Mouse (Mus musculus): ENCODE measurements around the gene Lypd6.

Lypd6 gene

GRCm38 (mm10) chr2:50066246-50066967, at the start of gene Lypd6:
Lypd6 (plus strand) TSS chr2:50066429.
- DNase-seq (ENCODE audit: low read depth): no peak

- DNase-seq (ENCODE audit: low read depth): no peak
These were observed 46.8 kb upstream of the Lypd6 start for GRCm38 (mm10) chr2:50019477-50019876.

- no peak for DNase-seq (ENCODE audit: low read depth)
These were observed 40.7 kb upstream of the Lypd6 start for GRCm38 (mm10) chr2:50025549-50025948.

GRCm38 (mm10) chr2:50028930-50029329, 37.3 kb upstream of the Lypd6 start:
- DNase-seq (ENCODE audit: low read depth): no peak

- no peak for DNase-seq (ENCODE audit: low read depth)
These were observed 21.9 kb upstream of the Lypd6 start for GRCm38 (mm10) chr2:50044170-50044870.

DNA sequence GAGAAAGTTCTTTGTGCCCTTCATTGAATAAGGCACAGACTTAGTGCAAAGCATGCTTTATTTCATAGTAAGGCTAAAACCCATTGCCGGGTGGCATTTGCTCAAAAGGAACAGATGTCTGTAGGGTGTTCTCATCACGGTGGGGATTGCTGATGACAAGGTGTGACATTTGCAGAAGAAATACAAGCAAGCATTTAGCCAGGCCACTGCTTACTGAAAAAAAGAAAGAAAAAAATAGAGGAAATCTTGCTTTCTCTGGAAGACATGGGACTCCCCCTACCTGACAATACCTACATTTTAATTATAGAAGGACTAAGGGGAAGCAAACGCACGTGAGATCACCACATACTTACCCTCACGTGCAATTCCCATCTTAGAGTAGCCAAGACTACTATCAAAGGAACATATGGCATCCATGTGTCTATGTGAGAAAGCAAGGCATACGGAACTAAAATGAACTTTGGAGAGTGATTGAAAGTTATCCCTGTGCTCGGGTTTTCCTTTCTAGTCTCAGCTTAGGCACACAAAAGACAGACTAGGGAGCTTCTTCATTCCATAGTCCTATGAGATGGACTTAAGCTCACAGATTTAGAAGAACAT, 21.3 kb upstream of the Lypd6 start:
- DNase-seq (ENCODE audit: low read depth): no peak

DNA sequence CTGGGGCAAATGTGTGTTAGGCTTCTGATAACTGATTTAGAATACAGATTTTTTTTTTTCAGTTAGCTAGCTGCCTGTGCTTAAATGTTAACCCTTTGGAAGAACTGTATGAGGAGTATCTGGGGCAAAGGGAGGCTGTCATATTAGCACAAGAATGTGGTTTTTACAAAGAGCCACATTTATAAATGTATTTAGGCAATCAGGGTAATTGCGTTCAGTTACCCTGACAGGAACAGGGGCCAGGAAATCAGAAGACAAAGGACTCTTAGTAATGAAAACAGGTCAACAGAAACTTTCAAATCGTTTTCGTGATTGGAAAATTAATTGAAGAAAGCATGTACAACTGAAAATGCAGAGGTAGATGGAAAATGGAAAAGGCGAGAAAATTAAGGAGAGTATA, 20.4 kb upstream of the Lypd6 start:
- DNase-seq (ENCODE audit: low read depth): no peak

DNA sequence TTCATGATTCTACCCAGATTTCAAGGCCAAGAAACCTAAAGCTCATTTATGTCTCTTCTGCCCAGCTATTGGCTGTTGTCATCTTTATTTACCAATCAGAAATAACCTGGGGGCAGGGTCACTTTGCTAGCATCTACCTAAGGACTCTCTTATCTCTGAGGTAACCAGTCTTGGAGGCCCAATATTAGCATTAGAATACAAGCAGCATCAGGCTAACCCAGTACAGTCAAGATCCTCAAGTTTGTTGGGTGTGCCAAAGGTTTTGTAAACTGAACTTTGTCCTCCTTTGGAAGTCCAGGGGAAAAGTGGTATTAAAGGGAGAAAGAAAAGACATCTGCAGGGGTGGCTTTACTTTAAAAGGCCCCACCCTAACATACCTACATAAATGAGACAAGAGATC, 17.8 kb upstream of the Lypd6 start:
- no peak for DNase-seq (ENCODE audit: low read depth)

GRCm38 (mm10) chr2:50053893-50054292, 12.3 kb upstream of the Lypd6 start:
- DNase-seq (ENCODE audit: low read depth): no peak

GRCm38 (mm10) chr2:50065902-50066245, 355 bp upstream of the Lypd6 start:
- no peak for DNase-seq (ENCODE audit: low read depth)

DNA sequence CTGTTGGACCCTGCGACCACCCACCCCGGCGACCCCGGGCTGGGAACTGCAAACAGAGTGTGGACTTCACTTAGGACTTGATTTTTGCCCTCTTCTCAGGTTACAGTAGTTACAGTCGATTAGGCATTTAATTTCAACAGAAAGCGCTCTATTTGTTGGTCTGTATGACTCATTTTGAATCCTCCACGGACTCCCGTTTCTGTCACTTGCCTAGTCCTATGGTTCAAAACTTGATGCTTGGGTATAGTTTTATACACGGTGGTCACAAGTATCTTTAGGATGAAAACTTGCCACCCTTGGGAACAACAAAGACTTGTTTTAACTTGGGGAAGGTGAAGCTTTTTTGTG, 713 bp downstream of the Lypd6 start:
- DNase-seq (ENCODE audit: low read depth): no peak

- no peak for DNase-seq (ENCODE audit: low read depth)
These were observed 3.5 kb downstream of the Lypd6 start for GRCm38 (mm10) chr2:50069571-50070295.

DNA sequence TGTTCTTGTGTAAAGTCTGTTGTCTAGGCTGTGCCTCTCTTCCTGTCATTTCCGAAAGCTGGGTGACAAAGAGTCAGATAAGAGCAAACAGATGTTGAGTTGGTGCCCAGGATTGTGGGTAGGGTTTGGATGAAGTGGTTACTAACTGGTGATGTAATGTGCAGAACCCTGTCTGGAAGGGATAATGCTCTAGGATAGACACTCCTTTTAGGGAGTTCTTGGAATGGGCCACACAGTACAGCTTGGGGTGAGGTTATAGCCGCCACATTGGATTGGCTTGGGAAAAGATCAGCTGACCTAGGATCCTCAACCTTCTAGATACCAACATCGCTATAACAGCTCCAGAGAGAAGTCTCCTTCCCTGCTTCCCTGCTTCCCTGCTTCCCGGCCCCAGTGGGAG, 5.9 kb downstream of the Lypd6 start:
- DNase-seq (ENCODE audit: low read depth): no peak

DNA sequence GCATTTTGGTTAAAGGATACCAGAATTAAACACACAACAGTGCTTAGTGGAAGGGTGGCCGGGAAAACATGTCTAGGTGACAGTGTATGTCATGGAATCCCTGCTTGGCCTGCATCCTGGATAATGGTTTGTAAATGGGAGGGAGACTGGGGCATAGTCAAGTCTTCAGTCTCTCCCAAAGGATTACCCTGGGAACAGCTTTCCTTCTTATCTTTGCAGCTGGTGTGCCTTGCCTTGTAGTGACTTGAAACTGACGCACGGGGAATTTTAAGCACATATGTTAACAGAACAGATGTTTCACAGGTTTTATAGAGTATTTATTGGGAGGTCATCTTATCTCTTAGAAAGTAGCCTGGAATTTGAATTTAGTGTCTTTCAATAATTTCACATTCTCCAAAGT, 18.5 kb downstream of the Lypd6 start:
- no peak for DNase-seq (ENCODE audit: low read depth)

- no peak for DNase-seq (ENCODE audit: low read depth)
These were observed 21.5 kb downstream of the Lypd6 start for GRCm38 (mm10) chr2:50087761-50088160.

DNA sequence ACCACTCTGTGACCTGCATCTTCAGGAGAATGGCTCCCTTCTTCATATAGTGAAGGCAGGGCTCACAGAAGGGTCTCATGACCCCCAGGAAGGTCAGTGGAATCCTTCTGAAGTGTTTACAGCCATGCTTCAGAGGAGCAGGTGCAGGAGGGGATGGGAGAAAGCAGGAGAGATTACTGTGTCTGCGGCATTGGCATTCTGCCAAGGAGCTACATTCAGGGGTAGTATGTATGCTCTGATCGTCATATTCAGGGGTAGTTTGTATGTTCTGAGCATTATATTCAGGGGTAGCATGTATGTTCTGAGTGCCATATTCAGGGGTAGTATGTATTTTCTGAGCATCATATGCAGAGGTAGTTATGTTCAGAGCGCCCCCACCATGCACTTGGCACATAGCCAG, 30.1 kb downstream of the Lypd6 start:
- DNase-seq (ENCODE audit: low read depth): no peak

GRCm38 (mm10) chr2:50100364-50101151, 34.3 kb downstream of the Lypd6 start:
- DNase-seq (ENCODE audit: low read depth): no peak

DNA sequence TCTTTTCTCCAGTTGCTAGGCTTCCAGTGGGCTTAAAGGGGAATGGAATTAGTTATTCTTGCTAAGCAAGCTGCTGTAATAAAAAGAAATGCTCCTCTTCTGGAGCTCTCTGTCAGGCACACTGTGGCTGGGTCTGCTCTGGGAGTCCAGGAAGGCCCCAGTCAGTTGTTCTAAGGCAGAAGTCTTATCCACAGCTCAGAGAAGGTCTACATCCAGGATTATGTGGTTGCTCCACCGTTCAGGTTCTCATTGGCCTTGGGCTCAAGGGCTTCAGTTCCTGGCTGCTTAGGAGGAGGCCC, 34.9 kb downstream of the Lypd6 start:
- no peak for DNase-seq (ENCODE audit: low read depth)

- no peak for DNase-seq (ENCODE audit: low read depth)
These were observed 37.7 kb downstream of the Lypd6 start for GRCm38 (mm10) chr2:50103850-50104503.

DNA sequence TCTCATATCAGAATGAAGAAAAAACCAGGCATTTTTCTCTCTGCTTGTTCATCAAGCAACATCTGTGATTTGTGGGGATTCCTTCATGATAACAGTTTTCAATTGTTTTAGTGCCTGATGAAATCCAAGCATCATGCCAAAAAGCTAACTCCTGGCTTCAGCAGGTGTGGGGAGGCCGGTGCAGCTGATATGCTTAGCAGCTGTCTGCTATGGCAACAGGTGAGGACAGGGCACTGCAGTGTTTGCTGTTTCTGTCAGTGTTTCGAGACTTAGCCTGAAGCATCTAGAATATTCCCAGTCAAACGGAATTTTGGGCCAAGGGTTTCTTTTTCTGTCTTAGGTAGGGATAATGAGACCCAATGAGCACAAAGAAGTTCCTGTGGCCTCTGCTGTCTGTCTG, 39.4 kb downstream of the Lypd6 start:
- no peak for DNase-seq (ENCODE audit: low read depth)

DNA sequence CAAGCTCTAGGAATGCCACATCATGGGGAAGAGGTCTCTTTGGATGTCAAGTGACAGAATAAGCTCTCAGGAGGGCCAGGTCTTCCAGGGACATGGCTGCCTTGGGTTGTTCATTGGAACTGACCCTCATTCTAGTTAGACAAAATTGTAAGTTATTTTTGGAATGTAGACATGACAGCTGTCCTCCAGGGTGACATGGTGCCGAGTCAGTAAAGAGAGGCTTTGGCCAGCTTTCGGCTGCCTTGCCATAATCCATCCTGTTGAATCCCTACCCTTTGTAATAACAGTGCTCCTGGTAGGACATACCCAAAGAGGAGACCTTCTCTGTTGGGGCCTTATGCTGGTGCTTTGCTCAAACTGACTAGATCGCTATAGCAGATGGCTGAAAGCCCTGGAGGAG, 39.8 kb downstream of the Lypd6 start:
- no peak for DNase-seq (ENCODE audit: low read depth)

DNA sequence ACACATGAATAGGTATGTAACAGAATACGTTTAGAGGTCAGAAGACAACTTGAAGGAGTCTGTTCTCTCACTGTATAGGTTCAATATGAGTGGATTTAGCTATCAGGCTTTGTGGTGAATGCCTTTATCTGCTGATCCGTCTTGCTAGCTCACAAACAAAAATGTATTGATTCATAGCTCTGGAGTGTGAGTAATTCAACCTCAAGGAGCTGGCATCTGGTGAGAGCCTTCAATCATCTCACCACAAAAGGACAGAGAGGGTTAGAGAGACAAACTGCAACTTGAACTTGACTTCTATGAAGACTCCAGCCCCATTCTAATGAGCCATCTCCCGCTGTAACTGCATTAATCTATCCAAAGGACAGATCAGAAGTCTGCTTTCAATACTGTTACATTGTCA, 40.6 kb downstream of the Lypd6 start:
- DNase-seq (ENCODE audit: low read depth): no peak

Data from c-Kit-positive CD71-negative TER-119-negative erythroid progenitor cells, embryonic 14.5 days (primary cell).